Mouse (Mus musculus) midbrain, embryonic 13.5 days (tissue): ENCODE data around the gene Ssu72. TPM values are rescaled to one million over a fixed set of nuclear protein-coding genes. Genes with fewer than 3 reads are reported as not detected.
"Not testable (repeated sequence)": the region's sequence is repeated elsewhere in the genome, so short reads cannot be mapped to it uniquely, and the experiment has no call there.

Source experiments
- ATAC-seq: fragments of 200-750 bp; cut with Nextera tagmentation; 2 replicates; pipeline ENCODE4 v1.8.0; 2017; ENCODE audit warnings: mild to moderate bottlenecking, moderate TSS enrichment, moderate library complexity
- H3K27ac ChIP-seq: fragments of 300-500 bp; sonication (generic); 2 replicates; pipeline ENCODE4 v1.5.1; 2015; ENCODE audit warnings: inconsistent platforms, mild to moderate bottlenecking, moderate library complexity
- H3K27me3 ChIP-seq: fragments of 300-500 bp; sonication (generic); 2 replicates; pipeline ENCODE4 v1.6.1; 2015; ENCODE audit warnings: mild to moderate bottlenecking, inconsistent platforms
- H3K36me3 ChIP-seq: fragments of 300-500 bp; sonication (generic); 2 replicates; pipeline ENCODE4 v1.6.1; 2015; ENCODE audit warnings: mild to moderate bottlenecking, inconsistent platforms
- H3K4me1 ChIP-seq: fragments of 300-500 bp; sonication (generic); replicated peaks from 2 replicates; pipeline ENCODE4 v1.6.1; 2015; ENCODE audit warnings: inconsistent platforms
- H3K4me2 ChIP-seq: fragments of 300-500 bp; sonication (generic); replicated peaks from 2 replicates; pipeline ENCODE4 v1.6.1; 2015; ENCODE audit warnings: moderate library complexity, mild to moderate bottlenecking, inconsistent platforms
- H3K4me3 ChIP-seq: fragments of 300-500 bp; sonication (generic); replicated peaks from 2 replicates; pipeline ENCODE4 v1.5.1; 2015; ENCODE audit warnings: mild to moderate bottlenecking, inconsistent platforms
- H3K9ac ChIP-seq: fragments of 300-500 bp; sonication (generic); replicated peaks from 2 replicates; pipeline ENCODE4 v1.6.1; 2015; ENCODE audit warnings: mild to moderate bottlenecking, inconsistent platforms
- H3K9me3 ChIP-seq: fragments of 300-500 bp; sonication (generic); 2 replicates; pipeline ENCODE4 v1.6.1; 2016; ENCODE audit warnings: mild to moderate bottlenecking, inconsistent platforms
- WGBS: fragments of 180-500 bp; shearing (Covaris S2); methylation state at CpG from one replicate; pipeline ENCODE4 v1.1.7; 2015; 5-methylcytosine and 5-hydroxymethylcytosine counted together
- polyA plus RNA-seq: library from polyadenylated mRNA; unstranded; fragments of >200 nt; fragmentation: Nextera tagmentation; extraction: Ambion mirVana; gene quantifications from 2 replicates; pipeline ENCODE4 v1.2.1, GENCODE M21; 2015

The Ssu72 gene
- polyA plus RNA-seq, 1 experiment from 2014 or later = 155 TPM

GRCm38 (mm10) chr4:155687764-155688163 is 16.8 kb upstream of the Ssu72 start:
- ATAC-seq, H3K9ac ChIP-seq: not testable (repeated sequence)

GRCm38 (mm10) chr4:155690571-155691375 is 13.8 kb upstream of the Ssu72 start:
- WGBS = 85% methylated on average over 12 of the region's 12 CpGs
- Histone ChIP-seq H3K27me3 (peaks cover 26% of the 10 kb centered on the region), H3K9me3 (no peaks in the 10 kb centered on the region), H3K4me3 (no peak overlapping the region), H3K36me3 (no peaks in the 10 kb centered on the region), H3K4me1 (peaks cover 16% of the 10 kb centered on the region), H3K9ac (no peak overlapping the region), H3K27ac (no peak overlapping the region), H3K4me2 (no peak overlapping the region)
- no peak for ATAC-seq

More at GRCm38 (mm10) chr4:155687764-155688163, 16.8 kb upstream of the Ssu72 start:
- not testable (repeated sequence) for H3K9me3 ChIP-seq, H3K27ac ChIP-seq, H3K4me3 ChIP-seq, H3K4me1 ChIP-seq, H3K36me3 ChIP-seq, H3K4me2 ChIP-seq
- 0 out of 2 replicates have a peak, but pooled peaks cover 10% of the 10 kb centered on the region for H3K27me3 ChIP-seq
- WGBS = 94% methylated on average over 4 of the region's 4 CpGs

- no peak overlapping the region for H3K4me2 ChIP-seq
- peaks cover 40% of the 10 kb centered on the region for H3K27me3 ChIP-seq
- WGBS = 96% methylated on average over 3 of the region's 3 CpGs
- H3K4me3 ChIP-seq = no peak overlapping the region
- no peak for ATAC-seq
- H3K9ac ChIP-seq = no peak overlapping the region
- no peaks in the 10 kb centered on the region for H3K9me3 ChIP-seq
- no peak overlapping the region for H3K27ac ChIP-seq
- no peaks in the 10 kb centered on the region for H3K36me3 ChIP-seq
- peaks cover 27% of the 10 kb centered on the region for H3K4me1 ChIP-seq
Measured at GRCm38 (mm10) chr4:155692421-155692820, 12.2 kb upstream of the Ssu72 start.

GRCm38 (mm10) chr4:155694111-155694481 is 10.5 kb upstream of the Ssu72 start, which contains the start of gene Fndc10:
TSS of gene Fndc10 (plus strand) at chr4:155694342.
- peaks cover 40% of the 10 kb centered on the region for H3K27me3 ChIP-seq
- H3K9ac ChIP-seq = peak within 1 kb of the TSS; percentile 84
- peak within 1 kb of the TSS; percentile 90 for H3K27ac ChIP-seq
- H3K4me3 ChIP-seq = peak within 1 kb of the TSS; percentile 68
- under 1% methylated on average over 45 of the region's 47 CpGs for WGBS
- no peaks in the 10 kb centered on the region for H3K36me3 ChIP-seq
- peak within 1 kb of the TSS; percentile 81 for H3K4me2 ChIP-seq
- no peaks in the 10 kb centered on the region for H3K9me3 ChIP-seq
- H3K4me1 ChIP-seq = peaks cover 27% of the 10 kb centered on the region
- peak; percentile 89 for ATAC-seq

GRCm38 (mm10) chr4:155694482-155695401 is 9.9 kb upstream of the Ssu72 start:
- WGBS = 1% methylated on average over 79 of the region's 92 CpGs
- Histone ChIP-seq H3K9ac (peak overlapping the region; percentile 84), H3K9me3 (no peaks in the 10 kb centered on the region), H3K4me1 (peaks cover 27% of the 10 kb centered on the region), H3K4me2 (peak overlapping the region; percentile 81), H3K27me3 (peaks cover 40% of the 10 kb centered on the region), H3K36me3 (no peaks in the 10 kb centered on the region), H3K4me3 (peak overlapping the region; percentile 68), H3K27ac (peak overlapping the region; percentile 90)
- peak; percentile 86 for ATAC-seq

GRCm38 (mm10) chr4:155695531-155696062 is 9.0 kb upstream of the Ssu72 start:
- WGBS = 80% methylated on average over 4 of the region's 4 CpGs
- Histone ChIP-seq H3K27ac (no peak overlapping the region), H3K27me3 (peaks cover 36% of the 10 kb centered on the region), H3K4me3 (peak overlapping the region; percentile 68), H3K4me1 (peaks cover 27% of the 10 kb centered on the region), H3K36me3 (no peaks in the 10 kb centered on the region), H3K9me3 (no peaks in the 10 kb centered on the region), H3K9ac (peak overlapping the region; percentile 84), H3K4me2 (peak overlapping the region; percentile 81)
- no peak for ATAC-seq

GRCm38 (mm10) chr4:155696261-155697255 is 8.0 kb upstream of the Ssu72 start:
- no peaks in the 10 kb centered on the region for H3K36me3 ChIP-seq

GRCm38 (mm10) chr4:155700425-155700824 is 4.2 kb upstream of the Ssu72 start:
- H3K4me1 ChIP-seq = peaks cover 20% of the 10 kb centered on the region
- peaks cover 17% of the 10 kb centered on the region for H3K27me3 ChIP-seq
- H3K27ac ChIP-seq = no peak overlapping the region
- ATAC-seq = no peak
- no peak overlapping the region for H3K9ac ChIP-seq
- no peak overlapping the region for H3K4me3 ChIP-seq
- no peaks in the 10 kb centered on the region for H3K36me3 ChIP-seq
- no peak overlapping the region for H3K4me2 ChIP-seq
- no peaks in the 10 kb centered on the region for H3K9me3 ChIP-seq

More at GRCm38 (mm10) chr4:155696261-155697255, 8.0 kb upstream of the Ssu72 start:
- Histone ChIP-seq H3K27ac (no peak overlapping the region), H3K27me3 (peaks cover 30% of the 10 kb centered on the region), H3K4me2 (peak overlapping the region; percentile 81), H3K4me1 (peaks cover 27% of the 10 kb centered on the region), H3K4me3 (peak overlapping the region; percentile 68; the same call in 1 of the 2 replicates), H3K9ac (peak overlapping the region; percentile 84), H3K9me3 (no peaks in the 10 kb centered on the region)
- no peak for ATAC-seq
- WGBS = 82% methylated on average over 16 of the region's 16 CpGs

- 96% methylated on average over 4 of the region's 4 CpGs for WGBS
- Histone ChIP-seq H3K9me3 (no peaks in the 10 kb centered on the region), H3K27me3 (no peaks in the 10 kb centered on the region), H3K4me2 (no peak overlapping the region), H3K4me3 (no peak overlapping the region), H3K27ac (no peak overlapping the region), H3K36me3 (no peaks in the 10 kb centered on the region), H3K4me1 (peaks cover 20% of the 10 kb centered on the region), H3K9ac (no peak overlapping the region)
- ATAC-seq = no peak
Measured at GRCm38 (mm10) chr4:155703425-155703929, 1.1 kb upstream of the Ssu72 start.

- H3K4me1 ChIP-seq = peaks cover 24% of the 10 kb centered on the region
- peak overlapping the region; percentile 94 for H3K9ac ChIP-seq
- no peak for ATAC-seq
- no peaks in the 10 kb centered on the region for H3K27me3 ChIP-seq
- no peaks in the 10 kb centered on the region for H3K9me3 ChIP-seq
- peak overlapping the region; percentile 99 for H3K4me3 ChIP-seq
- no peaks in the 10 kb centered on the region for H3K36me3 ChIP-seq
- H3K27ac ChIP-seq = peak overlapping the region; percentile 93
- WGBS = under 1% methylated on average over 19 of the region's 19 CpGs
- peak overlapping the region; percentile 82 for H3K4me2 ChIP-seq
Measured at GRCm38 (mm10) chr4:155705592-155705929, 961 bp downstream of the Ssu72 start.

GRCm38 (mm10) chr4:155708582-155708981 is 4.0 kb downstream of the Ssu72 start:
- WGBS = 98% methylated on average over 2 of the region's 2 CpGs
- Histone ChIP-seq H3K36me3 (no peaks in the 10 kb centered on the region), H3K27me3 (no peaks in the 10 kb centered on the region), H3K4me1 (peaks cover 27% of the 10 kb centered on the region), H3K9me3 (no peaks in the 10 kb centered on the region), H3K27ac (no peak overlapping the region), H3K4me2 (no peak overlapping the region), H3K4me3 (no peak overlapping the region), H3K9ac (no peak overlapping the region)
- ATAC-seq = no peak
